Mouse (Mus musculus) E14TG2a.4 (cell line): ENCODE measurements around the gene Akna.

Source experiments
- CTCF ChIP-seq: conservative IDR thresholded peaks from 2 replicates; pipeline ENCODE4 v1.5.1; 2014; ENCODE audit warnings: low read length
- NANOG ChIP-seq: IDR thresholded peaks from 2 replicates; pipeline ENCODE4 v1.6.1; 2014; ENCODE audit warnings: borderline replicate concordance, low read length, mixed read lengths

- no peak for TF ChIP-seq NANOG
- no peak for TF ChIP-seq CTCF
Measured at GRCm38 (mm10) chr4:63348524-63348923, 54.6 kb downstream of the Akna start.
